Mouse (Mus musculus): Measurements from ENCODE around the gene Olfr1491.

Olfr1491 gene

DNA sequence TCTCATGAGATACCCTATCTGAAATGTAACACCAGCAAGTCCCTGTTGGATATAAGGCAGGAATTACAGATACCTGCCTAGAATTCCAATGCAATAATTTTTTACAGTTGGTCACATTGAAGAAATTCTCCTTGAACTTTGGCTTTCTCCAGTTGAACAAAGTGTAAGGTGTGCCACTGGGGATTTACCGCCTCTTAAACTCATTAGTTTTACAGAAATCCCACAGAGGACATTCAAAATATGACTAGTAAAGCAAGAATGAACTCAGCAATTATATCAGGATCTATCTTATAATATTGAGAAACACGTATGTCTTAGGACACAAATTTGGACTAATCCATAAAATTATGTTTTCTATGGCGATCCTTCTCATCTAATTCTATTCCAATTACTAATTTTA is at the start of gene Olfr1491:
TSS of gene Olfr1491 (plus strand) at position 301 of the 400 bp plus-strand sequence.
- DNase-seq (ENCODE audit: low spot score): no peak

GRCm38 (mm10) chr19:13650791-13651190 is 46.3 kb upstream of the Olfr1491 start, which contains the start of gene Olfr1490:
Gene Olfr1490, plus strand, starts transcription at chr19:13651091.
- DNase-seq (ENCODE audit: low spot score): no peak

- DNase-seq (ENCODE audit: low spot score): no peak
Measured at GRCm38 (mm10) chr19:13722978-13723377, 25.9 kb downstream of the Olfr1491 start, which contains the start of gene Olfr1493-ps1. Gene Olfr1493-ps1, plus strand, starts transcription at chr19:13723278.

DNA sequence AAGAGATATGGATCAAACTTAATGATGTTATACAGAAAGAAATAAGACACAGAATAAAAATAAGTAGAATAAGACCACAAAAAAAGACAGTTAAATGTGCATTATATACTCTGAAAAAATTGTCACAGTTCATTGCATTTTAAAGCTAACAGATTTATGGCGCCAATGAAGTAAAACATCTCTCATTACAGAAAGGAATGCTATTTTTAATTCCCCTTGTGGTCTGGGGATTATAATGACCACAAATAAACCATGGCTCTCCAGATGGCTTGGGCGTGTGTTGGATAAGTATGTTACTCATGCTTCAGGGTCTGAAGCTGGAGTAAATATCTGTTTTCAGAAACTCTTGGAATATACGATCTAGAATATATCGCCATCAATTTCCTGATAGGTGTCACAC is 42.4 kb downstream of the Olfr1491 start, which contains the start of gene Olfr1494:
TSS of gene Olfr1494 (plus strand) at position 301 of the 400 bp plus-strand sequence.
- DNase-seq (ENCODE audit: low spot score): no peak

DNA sequence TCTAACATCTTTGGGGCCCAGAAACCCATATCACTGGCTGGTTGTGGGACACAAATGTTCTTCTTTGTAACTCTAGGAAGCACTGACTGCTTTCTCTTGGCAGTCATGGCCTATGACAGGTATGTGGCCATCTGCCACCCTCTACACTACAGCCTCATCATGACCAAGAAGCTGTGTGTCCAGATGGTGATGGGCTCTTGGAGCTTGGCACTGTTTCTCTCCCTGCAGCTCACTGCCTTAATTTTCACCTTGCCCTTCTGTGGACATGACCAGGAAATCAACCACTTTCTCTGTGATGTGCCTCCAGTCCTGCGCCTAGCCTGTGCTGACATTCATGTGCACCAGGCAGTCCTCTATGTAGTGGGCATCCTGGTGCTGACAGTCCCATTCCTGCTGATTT is 52.3 kb downstream of the Olfr1491 start:
- DNase-seq (ENCODE audit: low spot score): no peak
